Mouse (Mus musculus) stomach, postnatal 0 days (tissue): ENCODE measurements at regions not wholly inside any gene's neighbourhood (a gene's known extent, or its start where the extent isn't known, plus 50 kb on each side); places are given as distances from the start of the nearest gene placed in this dataset.

Experiments
- ATAC-seq: fragments of 200-750 bp; cut with Nextera tagmentation; 2 replicates; pipeline ENCODE4 v1.8.0; 2017; ENCODE audit not compliant: low FRiP score, low TSS enrichment
- DNase-seq: peaks from one replicate; pipeline ENCODE4 v3.0.0-alpha.2; 2016; ENCODE audit warnings: low spot score
- H3K27ac ChIP-seq: fragments of 300-500 bp; sonication (generic); replicated peaks from 2 replicates; pipeline ENCODE4 v1.5.1; 2014; ENCODE audit warnings: mild to moderate bottlenecking, control low read depth
- H3K27me3 ChIP-seq: fragments of 300-500 bp; sonication (generic); 2 replicates; pipeline ENCODE4 v1.6.1; 2014; ENCODE audit warnings: low read length; ENCODE audit not compliant: control insufficient read depth, insufficient read depth
- H3K36me3 ChIP-seq: fragments of 300-500 bp; sonication (generic); 2 replicates; pipeline ENCODE4 v1.6.1; 2014; ENCODE audit warnings: low read length, mixed read lengths; ENCODE audit not compliant: control insufficient read depth, insufficient read depth
- H3K4me1 ChIP-seq: fragments of 300-500 bp; sonication (generic); replicated peaks from 2 replicates; pipeline ENCODE4 v1.6.1; 2014; ENCODE audit warnings: antibody characterized with exemption; ENCODE audit not compliant: control insufficient read depth, insufficient read depth
- H3K4me2 ChIP-seq: fragments of 300-500 bp; sonication (generic); replicated peaks from 2 replicates; pipeline ENCODE4 v1.6.1; 2014; ENCODE audit warnings: low read depth, mild to moderate bottlenecking, control low read depth, moderate library complexity
- H3K4me3 ChIP-seq: fragments of 300-500 bp; sonication (generic); 2 replicates; pipeline ENCODE4 v1.5.1; 2014; ENCODE audit warnings: low read depth, low read length, control low read depth
- H3K9ac ChIP-seq: fragments of 300-500 bp; sonication (generic); 2 replicates; pipeline ENCODE4 v1.6.1; 2014; ENCODE audit warnings: mild to moderate bottlenecking, low read length, control low read depth, mixed read lengths
- H3K9me3 ChIP-seq: fragments of 300-500 bp; sonication (generic); 2 replicates; pipeline ENCODE4 v1.6.1; 2016; ENCODE audit warnings: low read length; ENCODE audit not compliant: control insufficient read depth
- CTCF ChIP-seq: IDR thresholded peaks from 2 replicates; pipeline ENCODE4 v1.5.1; 2016; ENCODE audit warnings: antibody characterized with exemption, low read depth, mild to moderate bottlenecking, moderate library complexity
- EP300 ChIP-seq: optimal IDR thresholded peaks from 2 replicates; pipeline ENCODE3; 2016; ENCODE audit warnings: antibody characterized with exemption
- WGBS: fragments of 180-500 bp; shearing (Covaris S2); extraction: QIAGEN DNeasy Blood & Tissue Kit; methylation state at CpG from one replicate; pipeline ENCODE4 v1.1.7; 2014; 5-methylcytosine and 5-hydroxymethylcytosine counted together

GRCm38 (mm10) chr3:103500366-103500765 lies 74.7 kb upstream of the Syt6 start:
- no peaks in the 10 kb centered on the region for H3K9me3 ChIP-seq
- DNase-seq (no peak), ATAC-seq (no peak)
- no peaks in the 10 kb centered on the region for H3K4me1 ChIP-seq
- no peak overlapping the region for H3K9ac ChIP-seq
- WGBS, result 64% methylated on average over 4 of the region's 4 CpGs
- no peaks in the 10 kb centered on the region for H3K36me3 ChIP-seq
- H3K27ac ChIP-seq, result no peak overlapping the region
- no peak overlapping the region for H3K4me3 ChIP-seq
- no peak for TF ChIP-seq EP300
- no peak for TF ChIP-seq CTCF
- H3K4me2 ChIP-seq, result no peak overlapping the region
- no peaks in the 10 kb centered on the region for H3K27me3 ChIP-seq

- no peaks in the 10 kb centered on the region for H3K36me3 ChIP-seq
- H3K4me1 ChIP-seq, result no peaks in the 10 kb centered on the region
- no peak overlapping the region for H3K9ac ChIP-seq
- no peaks in the 10 kb centered on the region for H3K27me3 ChIP-seq
- no peak overlapping the region for H3K4me3 ChIP-seq
- 85% methylated on average over 3 of the region's 3 CpGs for WGBS
- no peak overlapping the region for H3K27ac ChIP-seq
- DNase-seq (no peak), ATAC-seq (no peak)
- no peak overlapping the region for H3K4me2 ChIP-seq
- TF ChIP-seq EP300 (no peak), CTCF (no peak)
- no peaks in the 10 kb centered on the region for H3K9me3 ChIP-seq
Observed at GRCm38 (mm10) chr3:103504160-103504559, 70.9 kb upstream of the Syt6 start.

GRCm38 (mm10) chr3:103513411-103513810 lies 61.6 kb upstream of the Syt6 start:
- ATAC-seq (no peak), DNase-seq (no peak)
- no peak for TF ChIP-seq CTCF
- TF ChIP-seq EP300, result no peak
- Histone ChIP-seq H3K36me3 (no peaks in the 10 kb centered on the region), H3K27ac (no peak overlapping the region), H3K4me3 (no peak overlapping the region), H3K9me3 (no peaks in the 10 kb centered on the region), H3K4me2 (no peak overlapping the region), H3K4me1 (no peaks in the 10 kb centered on the region), H3K27me3 (no peaks in the 10 kb centered on the region), H3K9ac (no peak overlapping the region)
- 51% methylated on average over 6 of the region's 6 CpGs for WGBS

GRCm38 (mm10) chr3:103514061-103514460 lies 61.0 kb upstream of the Syt6 start:
- no peak for ATAC-seq
- TF ChIP-seq EP300 (no peak), CTCF (no peak)
- Histone ChIP-seq H3K4me3 (no peak overlapping the region), H3K9me3 (no peaks in the 10 kb centered on the region), H3K27me3 (no peaks in the 10 kb centered on the region), H3K27ac (no peak overlapping the region), H3K4me1 (no peaks in the 10 kb centered on the region), H3K9ac (no peak overlapping the region), H3K36me3 (no peaks in the 10 kb centered on the region), H3K4me2 (no peak overlapping the region)
- WGBS, result 53% methylated on average over 7 of the region's 7 CpGs
- DNase-seq, result no peak

GRCm38 (mm10) chr3:103515946-103516345 lies 59.1 kb upstream of the Syt6 start:
- Histone ChIP-seq H3K9me3 (no peaks in the 10 kb centered on the region), H3K36me3 (no peaks in the 10 kb centered on the region), H3K4me2 (no peak overlapping the region), H3K27me3 (no peaks in the 10 kb centered on the region), H3K4me3 (no peak overlapping the region), H3K9ac (no peak overlapping the region), H3K4me1 (no peaks in the 10 kb centered on the region), H3K27ac (no peak overlapping the region)
- no peak for TF ChIP-seq CTCF
- no peak for DNase-seq
- WGBS, result 54% methylated on average over 5 of the region's 5 CpGs
- ATAC-seq, result no peak

GRCm38 (mm10) chr3:103517376-103518304 lies 57.4 kb upstream of the Syt6 start:
- DNase-seq (no peak), ATAC-seq (no peak)
- H3K9ac ChIP-seq, result no peak overlapping the region
- H3K9me3 ChIP-seq, result no peaks in the 10 kb centered on the region
- H3K27ac ChIP-seq, result no peak overlapping the region
- H3K4me2 ChIP-seq, result no peak overlapping the region
- no peaks in the 10 kb centered on the region for H3K27me3 ChIP-seq
- no peaks in the 10 kb centered on the region for H3K36me3 ChIP-seq
- no peaks in the 10 kb centered on the region for H3K4me1 ChIP-seq
- 45% methylated on average over 8 of the region's 8 CpGs for WGBS
- H3K4me3 ChIP-seq, result no peak overlapping the region
- TF ChIP-seq EP300, result no peak
- no peak for TF ChIP-seq CTCF
